Mouse (Mus musculus) midbrain, embryonic 10.5 days (tissue): ENCODE measurements around the gene Tmem178. TPM values are rescaled to one million over a fixed set of nuclear protein-coding genes. Genes with fewer than 3 reads are reported as not detected.
A peak's percentile ranks its signal among the peaks of the same experiment; 100 is the strongest.

ENCODE experiments used
- DNase-seq: peaks from one replicate; pipeline ENCODE4 v3.0.0-alpha.2; 2017; ENCODE audit warnings: low spot score
- H3K27ac ChIP-seq: fragments of 300-500 bp; sonication (generic); replicated peaks from 2 replicates; pipeline ENCODE4 v1.5.1; 2016; ENCODE audit warnings: mild to moderate bottlenecking
- H3K27me3 ChIP-seq: fragments of 300-500 bp; sonication (generic); 2 replicates; pipeline ENCODE4 v1.6.1; 2016; ENCODE audit warnings: low read depth, mild to moderate bottlenecking; ENCODE audit not compliant: poor library complexity, severe bottlenecking
- H3K36me3 ChIP-seq: fragments of 300-500 bp; sonication (generic); 2 replicates; pipeline ENCODE4 v1.6.1; 2016; ENCODE audit warnings: mild to moderate bottlenecking, moderate library complexity
- H3K4me1 ChIP-seq: fragments of 300-500 bp; sonication (generic); 2 replicates; pipeline ENCODE4 v1.6.1; 2016
- H3K4me3 ChIP-seq: fragments of 300-500 bp; sonication (generic); 2 replicates; pipeline ENCODE4 v1.5.1; 2016; ENCODE audit warnings: mild to moderate bottlenecking, moderate library complexity
- H3K9me3 ChIP-seq: fragments of 300-500 bp; sonication (generic); replicated peaks from 2 replicates; pipeline ENCODE4 v1.6.1; 2016; ENCODE audit warnings: mild to moderate bottlenecking
- WGBS: fragments of 180-500 bp; shearing (Covaris S2); methylation state at CpG from one replicate; pipeline ENCODE4 v1.1.7; 2016; 5-methylcytosine and 5-hydroxymethylcytosine counted together
- polyA plus RNA-seq: library from polyadenylated mRNA; unstranded; fragments of >200 nt; fragmentation: Nextera tagmentation; extraction: Ambion mirVana; gene quantifications from 2 replicates; pipeline ENCODE4 v1.2.1, GENCODE M21; 2016

The Tmem178 gene
- 6.4 and 8.6 TPM in 2 replicates for polyA plus RNA-seq

GRCm38 (mm10) chr17:80944530-80945198 is at the start of gene Tmem178:
Tmem178 (plus strand) TSS chr17:80944632.
- no peaks in the 10 kb centered on the region for H3K9me3 ChIP-seq
- peak within 1 kb of the TSS; percentile 84 for H3K4me3 ChIP-seq
- H3K27ac ChIP-seq: peak within 1 kb of the TSS; percentile 91
- H3K27me3 ChIP-seq: peaks cover 51% of the 10 kb centered on the region
- peaks cover 11% of the 10 kb centered on the region for H3K4me1 ChIP-seq
- H3K36me3 ChIP-seq: no peaks in the 10 kb centered on the region
- under 1% methylated on average over 80 of the region's 84 CpGs for WGBS
- DNase-seq: peak; percentile 64

GRCm38 (mm10) chr17:80896481-80896880 is 48.0 kb upstream of the Tmem178 start:
- H3K9me3 ChIP-seq: no peaks in the 10 kb centered on the region
- H3K27me3 ChIP-seq: no peaks in the 10 kb centered on the region
- H3K36me3 ChIP-seq: no peaks in the 10 kb centered on the region
- peaks cover 10% of the 10 kb centered on the region; the same call in 1 of the 2 replicates for H3K4me1 ChIP-seq
- no peak for DNase-seq
- WGBS: 25% methylated on average over 2 of the region's 2 CpGs
- H3K27ac ChIP-seq: no peak overlapping the region
- no peak overlapping the region for H3K4me3 ChIP-seq

- Histone ChIP-seq H3K27me3 (no peaks in the 10 kb centered on the region), H3K36me3 (no peaks in the 10 kb centered on the region), H3K9me3 (no peaks in the 10 kb centered on the region), H3K4me3 (no peak overlapping the region), H3K27ac (no peak overlapping the region), H3K4me1 (peaks cover 10% of the 10 kb centered on the region; the same call in 1 of the 2 replicates)
- DNase-seq: no peak
- WGBS: 61% methylated on average over 9 of the region's 9 CpGs
Measured at GRCm38 (mm10) chr17:80897709-80898440, 46.6 kb upstream of the Tmem178 start.

GRCm38 (mm10) chr17:80899513-80900199 is 44.8 kb upstream of the Tmem178 start:
- 73% methylated on average over 9 of the region's 9 CpGs for WGBS
- no peak overlapping the region for H3K4me3 ChIP-seq
- DNase-seq: no peak

GRCm38 (mm10) chr17:80900200-80900520 is 44.3 kb upstream of the Tmem178 start:
- Histone ChIP-seq H3K4me1 (peaks cover 14% of the 10 kb centered on the region), H3K27ac (no peak overlapping the region), H3K27me3 (no peaks in the 10 kb centered on the region), H3K36me3 (no peaks in the 10 kb centered on the region), H3K4me3 (no peak overlapping the region), H3K9me3 (no peaks in the 10 kb centered on the region)
- WGBS: 72% methylated on average over 2 of the region's 2 CpGs
- DNase-seq: no peak

More at GRCm38 (mm10) chr17:80899513-80900199, 44.8 kb upstream of the Tmem178 start:
- Histone ChIP-seq H3K27me3 (no peaks in the 10 kb centered on the region), H3K36me3 (no peaks in the 10 kb centered on the region), H3K4me1 (peaks cover 14% of the 10 kb centered on the region), H3K27ac (no peak overlapping the region), H3K9me3 (no peaks in the 10 kb centered on the region)

- no peak overlapping the region for H3K27ac ChIP-seq
- DNase-seq: no peak
- H3K4me3 ChIP-seq: no peak overlapping the region
- no peaks in the 10 kb centered on the region for H3K36me3 ChIP-seq
- H3K4me1 ChIP-seq: peaks cover 8% of the 10 kb centered on the region
- H3K27me3 ChIP-seq: no peaks in the 10 kb centered on the region
- no peaks in the 10 kb centered on the region for H3K9me3 ChIP-seq
- 86% methylated on average over 6 of the region's 6 CpGs for WGBS
Measured at GRCm38 (mm10) chr17:80901885-80902284, 42.5 kb upstream of the Tmem178 start.

GRCm38 (mm10) chr17:80903121-80903875 is 41.1 kb upstream of the Tmem178 start:
- no peak overlapping the region for H3K4me3 ChIP-seq
- H3K36me3 ChIP-seq: no peaks in the 10 kb centered on the region
- H3K27ac ChIP-seq: no peak overlapping the region
- H3K4me1 ChIP-seq: peaks cover 8% of the 10 kb centered on the region
- no peaks in the 10 kb centered on the region for H3K27me3 ChIP-seq
- DNase-seq: no peak
- H3K9me3 ChIP-seq: no peaks in the 10 kb centered on the region
- 89% methylated on average over 11 of the region's 11 CpGs for WGBS

GRCm38 (mm10) chr17:80904061-80904460 is 40.4 kb upstream of the Tmem178 start:
- H3K27ac ChIP-seq: no peak overlapping the region
- H3K4me3 ChIP-seq: no peak overlapping the region
- no peaks in the 10 kb centered on the region for H3K27me3 ChIP-seq
- H3K4me1 ChIP-seq: peaks cover 8% of the 10 kb centered on the region
- WGBS: 64% methylated on average over 5 of the region's 5 CpGs
- H3K9me3 ChIP-seq: no peaks in the 10 kb centered on the region
- no peak for DNase-seq
- no peaks in the 10 kb centered on the region for H3K36me3 ChIP-seq

GRCm38 (mm10) chr17:80915666-80916065 is 28.8 kb upstream of the Tmem178 start:
- H3K36me3 ChIP-seq: no peaks in the 10 kb centered on the region
- H3K9me3 ChIP-seq: no peaks in the 10 kb centered on the region
- no peak overlapping the region for H3K4me3 ChIP-seq
- H3K27me3 ChIP-seq: no peaks in the 10 kb centered on the region
- peaks cover 4% of the 10 kb centered on the region; the same call in 1 of the 2 replicates for H3K4me1 ChIP-seq
- no peak for DNase-seq
- no peak overlapping the region for H3K27ac ChIP-seq
- 92% methylated on average over 2 of the region's 2 CpGs for WGBS

- H3K4me3 ChIP-seq: no peak overlapping the region
- no peaks in the 10 kb centered on the region for H3K27me3 ChIP-seq
- peaks cover 4% of the 10 kb centered on the region; the same call in 1 of the 2 replicates for H3K4me1 ChIP-seq
- H3K36me3 ChIP-seq: no peaks in the 10 kb centered on the region
- no peaks in the 10 kb centered on the region for H3K9me3 ChIP-seq
- no peak for DNase-seq
- H3K27ac ChIP-seq: no peak overlapping the region
Measured at GRCm38 (mm10) chr17:80919261-80919660, 25.2 kb upstream of the Tmem178 start.

- H3K27me3 ChIP-seq: no peaks in the 10 kb centered on the region
- no peaks in the 10 kb centered on the region for H3K9me3 ChIP-seq
- peaks cover 4% of the 10 kb centered on the region; the same call in 1 of the 2 replicates for H3K4me1 ChIP-seq
- DNase-seq: no peak
- H3K4me3 ChIP-seq: no peak overlapping the region
- WGBS: 75% methylated on average over 10 of the region's 10 CpGs
- no peaks in the 10 kb centered on the region for H3K36me3 ChIP-seq
- H3K27ac ChIP-seq: no peak overlapping the region
Measured at GRCm38 (mm10) chr17:80921286-80922134, 22.9 kb upstream of the Tmem178 start.

- H3K4me3 ChIP-seq: no peak overlapping the region
- H3K36me3 ChIP-seq: no peaks in the 10 kb centered on the region
- no peaks in the 10 kb centered on the region for H3K27me3 ChIP-seq
- DNase-seq: no peak
- H3K4me1 ChIP-seq: no peaks in the 10 kb centered on the region
- no peaks in the 10 kb centered on the region for H3K9me3 ChIP-seq
- 95% methylated on average over 3 of the region's 3 CpGs for WGBS
- no peak overlapping the region for H3K27ac ChIP-seq
Measured at GRCm38 (mm10) chr17:80925554-80925953, 18.9 kb upstream of the Tmem178 start.
